Mouse (Mus musculus) thymus, postnatal 0 days (tissue): ENCODE data around the gene Gja1. TPM values are rescaled to one million over a fixed set of nuclear protein-coding genes. Genes with fewer than 3 reads are reported as not detected.

Experiments used
- DNase-seq: peaks from one replicate; pipeline ENCODE4 v3.0.0-alpha.2; 2015; ENCODE audit warnings: low spot score
- polyA plus RNA-seq: library from polyadenylated mRNA; unstranded; fragments of >200 nt; fragmentation: Nextera tagmentation; extraction: Ambion mirVana; gene quantifications from 2 replicates; pipeline ENCODE4 v1.2.1, GENCODE M21; 2015

Gene Gja1
- polyA plus RNA-seq, 1 experiment from 2014 or later = 15.6 TPM

- DNase-seq = no peak
Observed at GRCm38 (mm10) chr10:56415894-56416570, 38.9 kb downstream of the Gja1 start.

- no peak for DNase-seq
Observed at GRCm38 (mm10) chr10:56422518-56422917, 45.4 kb downstream of the Gja1 start.

GRCm38 (mm10) chr10:56425016-56425798 is 48.1 kb downstream of the Gja1 start:
- no peak for DNase-seq

DNA sequence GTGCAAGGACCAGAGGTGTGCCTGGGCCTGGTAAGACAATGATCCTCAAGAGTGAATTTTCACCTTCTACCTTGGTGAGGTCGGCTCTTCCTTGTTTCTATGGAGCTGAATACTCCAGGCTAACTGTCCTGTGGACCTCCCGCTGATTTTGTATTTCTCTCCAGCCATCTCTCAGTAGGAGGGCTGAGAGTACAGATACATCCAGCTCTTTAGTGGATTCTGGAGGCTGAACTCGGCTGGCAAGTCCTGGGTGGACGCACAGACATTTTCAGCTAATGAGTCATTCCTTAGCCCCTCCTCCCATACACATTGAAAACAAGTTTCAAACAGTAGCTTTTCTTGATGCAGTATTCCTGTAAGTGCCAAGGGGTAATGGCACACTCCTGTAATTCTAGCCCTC is 49.2 kb downstream of the Gja1 start:
- no peak for DNase-seq

DNA sequence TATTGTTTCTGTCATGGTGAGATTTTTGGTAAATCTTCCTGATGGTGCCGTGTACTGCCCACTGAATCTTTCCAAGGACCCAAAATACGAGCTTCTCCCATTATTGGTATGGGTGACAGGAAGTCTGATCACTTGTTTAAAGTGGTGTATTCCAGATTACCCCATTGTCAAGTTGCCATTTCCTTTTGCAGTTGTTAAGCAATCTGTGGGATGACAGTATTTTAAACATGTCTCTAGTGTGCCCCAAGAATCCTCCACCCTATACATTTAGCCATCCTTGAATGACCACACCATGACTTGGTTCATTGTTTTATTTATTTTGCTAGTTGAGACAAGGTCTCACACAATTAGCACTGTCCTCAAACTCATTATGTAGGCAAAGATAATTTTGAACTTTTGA is 50.3 kb downstream of the Gja1 start:
- no peak for DNase-seq

DNA sequence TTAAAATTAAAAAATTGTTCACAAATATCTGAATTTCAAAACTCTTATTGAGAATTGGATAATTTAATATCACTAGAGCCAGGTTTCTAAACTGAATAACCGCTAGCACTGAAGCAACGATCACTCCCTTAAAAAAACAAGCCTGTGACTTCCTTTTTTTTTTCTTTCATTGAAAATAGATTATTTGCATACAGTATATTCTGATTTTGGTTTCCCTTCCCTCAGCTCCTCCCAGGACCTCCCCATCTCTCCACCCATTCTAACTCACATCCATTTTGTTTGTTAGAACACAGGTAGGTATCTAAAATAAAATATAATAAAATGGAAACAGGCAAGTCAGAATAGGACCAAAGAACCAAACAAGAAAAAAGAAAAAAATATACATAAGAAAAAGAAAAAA is 50.7 kb downstream of the Gja1 start:
- no peak for DNase-seq

GRCm38 (mm10) chr10:56429011-56429410 is 51.9 kb downstream of the Gja1 start:
- DNase-seq = no peak

DNA sequence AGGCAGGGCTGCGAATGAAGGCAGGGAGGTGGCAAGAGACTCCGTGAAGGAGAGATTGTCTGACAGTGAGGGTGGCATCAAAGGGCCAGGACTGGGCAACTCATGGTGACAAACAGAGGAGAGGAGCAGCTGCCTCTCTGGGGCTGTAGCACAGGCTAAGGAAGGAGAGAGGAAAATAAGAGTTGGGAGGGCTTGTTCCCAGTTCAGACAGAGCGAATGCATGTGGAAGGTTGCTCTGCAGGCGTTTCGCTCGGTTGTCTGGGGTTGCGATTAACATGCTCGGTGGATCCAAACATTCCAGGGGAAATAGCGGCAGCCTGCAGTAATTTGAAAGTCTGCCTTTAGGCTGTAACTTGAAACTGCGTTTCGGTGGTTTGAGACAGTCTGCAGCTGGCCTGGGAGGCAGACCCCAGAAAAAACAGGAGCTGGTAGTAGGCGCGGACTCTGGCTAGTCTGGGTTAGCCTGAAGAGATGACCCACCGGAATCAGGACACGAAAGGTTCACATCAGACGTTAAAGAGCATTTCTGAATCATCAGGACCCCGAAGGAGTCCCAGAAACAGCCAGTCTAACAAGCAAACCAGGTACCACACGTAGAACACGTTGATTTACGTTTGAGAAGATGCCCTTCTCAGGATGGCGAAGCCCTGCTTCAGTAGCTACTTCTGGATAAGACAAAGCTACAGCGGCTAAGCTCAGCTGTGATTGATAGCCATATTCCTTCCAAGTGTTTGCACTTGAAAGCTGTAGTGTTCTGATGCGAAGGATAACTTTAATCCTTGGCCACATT is 54.7 kb downstream of the Gja1 start:
- no peak for DNase-seq

- no peak for DNase-seq
Observed at GRCm38 (mm10) chr10:56432390-56432709, 55.2 kb downstream of the Gja1 start.

- DNase-seq = no peak
Observed at GRCm38 (mm10) chr10:56437290-56437689, 60.2 kb downstream of the Gja1 start.

- no peak for DNase-seq
Observed at GRCm38 (mm10) chr10:56439638-56440037, 62.5 kb downstream of the Gja1 start.

DNA sequence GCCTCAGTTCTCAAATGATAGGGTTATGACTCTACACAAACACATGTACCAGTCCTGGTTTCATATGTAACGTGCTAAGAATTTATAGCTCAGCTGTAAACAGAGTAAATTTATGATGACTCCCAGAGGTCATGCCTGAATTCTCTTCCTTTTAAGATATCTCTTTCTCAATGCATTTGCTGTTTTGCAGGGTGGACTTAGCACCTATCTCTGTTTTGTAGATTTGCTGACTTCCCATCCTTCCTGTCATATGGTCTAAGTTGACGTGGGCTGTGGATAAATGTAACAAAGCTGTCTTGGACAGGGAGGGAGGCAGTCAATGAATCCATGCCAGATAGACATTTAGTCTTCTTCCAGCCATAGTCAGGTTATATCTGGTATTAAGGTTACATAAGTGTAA is 67.3 kb downstream of the Gja1 start:
- no peak for DNase-seq

DNA sequence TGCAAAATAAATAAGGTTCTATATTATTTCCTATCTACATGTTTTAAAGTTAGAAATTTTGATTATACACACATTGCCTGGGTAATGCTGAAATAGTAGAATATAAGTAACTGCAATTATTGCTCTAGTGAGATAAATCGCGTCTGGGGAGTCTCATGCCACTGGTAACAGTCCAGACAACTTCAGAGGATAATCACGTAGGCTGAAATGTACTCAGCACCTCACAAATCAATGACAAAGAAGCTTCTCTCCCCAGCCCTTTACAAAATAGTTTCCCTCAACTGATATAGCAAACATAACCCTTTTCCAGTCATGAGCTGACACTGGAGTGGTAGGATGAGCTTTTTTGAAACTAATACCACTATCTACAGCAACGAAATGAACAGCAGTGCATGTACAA is 71.9 kb downstream of the Gja1 start:
- DNase-seq = no peak

Other genes starting within 250 kb of the Gja1 start
- gene Tbc1d32, start 148.6 kb upstream of the Gja1 start, polyA plus RNA-seq = 0.91 and 1.1 TPM in 2 replicates